Mouse (Mus musculus): Measurements from ENCODE around the gene Serpinb7. TPM values are rescaled to one million over a fixed set of nuclear protein-coding genes. Genes with fewer than 3 reads are reported as not detected.

Gene Serpinb7
- 0.26 TPM in 1 of 2 replicates, not detected in the other for polyA plus RNA-seq (2015; fragmentation: Nextera tagmentation; extraction: Ambion mirVana)

DNA sequence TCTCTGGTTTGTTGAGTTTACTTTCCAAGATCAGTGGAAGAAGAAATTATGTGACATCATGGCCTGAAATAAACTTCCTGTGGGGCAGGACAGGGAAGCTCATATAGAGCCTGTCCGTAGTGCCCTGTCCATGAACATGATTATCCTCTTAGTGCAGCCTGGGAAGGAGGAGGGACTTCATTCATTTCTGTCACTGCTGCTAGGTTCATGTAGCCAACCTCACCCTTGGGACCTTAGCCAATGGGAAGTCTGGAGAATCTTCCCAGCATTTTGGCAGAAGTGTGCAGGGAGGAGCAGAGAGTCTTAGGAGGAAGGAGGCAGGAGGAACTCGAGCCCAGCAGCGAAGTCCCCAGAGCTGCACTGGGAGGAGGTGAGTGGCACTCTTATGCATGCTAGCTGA, at the start of gene Serpinb7:
Gene Serpinb7 (plus strand): TSS at position 301 of the 400 bp plus-strand sequence.
- 75% methylated on average over 3 of the region's 3 CpGs for WGBS
- Histone ChIP-seq H3K9me3 (ENCODE audit: control insufficient read depth, low read length) (no peaks in the 10 kb centered on the region), H3K27ac (ENCODE audit: low read length) (no peak within 1 kb of the TSS), H3K9ac (replicated peaks; ENCODE audit: low read depth, low read length) (no peak within 1 kb of the TSS), H3K36me3 (ENCODE audit: control insufficient read depth, insufficient read depth) (no peaks in the 10 kb centered on the region), H3K4me3 (replicated peaks; ENCODE audit: low read length) (no peak within 1 kb of the TSS), H3K4me2 (ENCODE audit: low read length) (no peak within 1 kb of the TSS), H3K4me1 (replicated peaks; ENCODE audit: control insufficient read depth, insufficient read depth, low read length) (no peaks in the 10 kb centered on the region), H3K27me3 (replicated peaks; ENCODE audit: control insufficient read depth, insufficient read depth, low read length) (no peaks in the 10 kb centered on the region)
- no peak for ATAC-seq

DNA sequence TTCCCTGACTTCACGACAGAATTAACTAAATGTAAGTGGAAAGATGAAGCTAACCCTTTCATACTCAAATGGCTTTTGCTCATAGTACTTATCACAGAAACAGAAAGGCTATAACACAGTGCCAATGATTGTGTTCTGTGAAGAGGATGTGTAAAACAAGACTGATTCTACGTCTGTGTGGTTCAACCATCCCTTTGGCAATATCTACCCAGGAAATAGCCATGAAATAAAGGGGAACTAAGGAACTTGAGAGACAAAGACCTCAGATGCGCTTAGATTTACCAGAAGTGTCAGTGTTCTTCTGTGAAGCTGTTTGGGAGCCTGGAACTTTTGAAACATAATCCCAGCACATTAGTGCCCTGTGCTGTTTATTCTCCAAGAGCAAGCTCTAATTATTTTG, 49.1 kb upstream of the Serpinb7 start:
- no peak overlapping the region for H3K4me2 ChIP-seq (ENCODE audit: low read length)
- no peak for ATAC-seq
- H3K9me3 ChIP-seq (ENCODE audit: control insufficient read depth, low read length), result no peaks in the 10 kb centered on the region
- no peak overlapping the region for H3K4me3 ChIP-seq (replicated peaks; ENCODE audit: low read length)
- no peaks in the 10 kb centered on the region for H3K36me3 ChIP-seq (ENCODE audit: control insufficient read depth, insufficient read depth)
- H3K9ac ChIP-seq (replicated peaks; ENCODE audit: low read depth, low read length), result no peak overlapping the region
- H3K27ac ChIP-seq (ENCODE audit: low read length), result no peak overlapping the region
- no peaks in the 10 kb centered on the region for H3K4me1 ChIP-seq (replicated peaks; ENCODE audit: control insufficient read depth, insufficient read depth, low read length)
- 44% methylated on average over 3 of the region's 3 CpGs for WGBS
- H3K27me3 ChIP-seq (replicated peaks; ENCODE audit: control insufficient read depth, insufficient read depth, low read length), result no peaks in the 10 kb centered on the region

DNA sequence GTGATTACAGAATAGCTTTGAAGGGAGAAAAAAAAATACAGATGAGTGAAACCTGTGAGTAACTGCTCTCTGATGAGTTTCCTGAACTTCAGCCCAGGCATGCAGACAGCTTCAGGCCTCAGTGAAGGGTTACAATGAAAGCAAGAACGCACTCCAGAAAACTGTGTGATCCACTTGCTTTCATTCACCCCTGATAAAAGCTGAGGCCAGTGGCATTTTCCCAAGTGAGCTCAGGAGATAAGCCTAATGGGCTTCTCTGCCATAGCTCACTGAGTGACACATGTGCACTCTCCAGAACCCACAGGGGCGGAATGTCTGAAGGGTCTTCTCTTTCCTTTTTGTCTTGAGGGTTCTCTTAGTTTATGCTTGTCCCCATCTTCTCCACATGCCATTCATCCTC, 48.3 kb upstream of the Serpinb7 start:
- H3K9me3 ChIP-seq (ENCODE audit: control insufficient read depth, low read length), result no peaks in the 10 kb centered on the region

DNA sequence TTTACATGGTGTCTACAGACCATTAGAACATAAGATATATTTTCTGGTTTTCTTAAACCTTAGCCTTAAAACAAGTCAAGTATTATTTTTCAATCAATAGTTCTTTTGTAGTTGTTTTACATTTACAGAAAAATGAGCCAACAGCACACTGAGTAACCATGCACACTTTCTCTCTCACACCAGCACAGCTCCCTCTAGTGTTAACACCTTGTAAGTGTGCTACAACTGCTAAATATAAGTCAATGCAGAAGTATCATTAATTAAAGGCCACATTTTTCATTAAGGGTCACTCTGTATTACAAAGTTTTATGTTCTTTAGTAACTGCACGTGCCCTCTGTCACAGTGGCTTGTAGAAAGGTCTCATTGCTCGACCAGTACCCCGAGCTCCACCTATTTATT, 46.4 kb upstream of the Serpinb7 start:
- H3K9me3 ChIP-seq (ENCODE audit: control insufficient read depth, low read length), result no peaks in the 10 kb centered on the region

More for the DNA sequence above, 48.3 kb upstream of the Serpinb7 start:
- Histone ChIP-seq H3K36me3 (ENCODE audit: control insufficient read depth, insufficient read depth) (no peaks in the 10 kb centered on the region), H3K27ac (ENCODE audit: low read length) (no peak overlapping the region), H3K27me3 (replicated peaks; ENCODE audit: control insufficient read depth, insufficient read depth, low read length) (no peaks in the 10 kb centered on the region), H3K9ac (replicated peaks; ENCODE audit: low read depth, low read length) (no peak overlapping the region), H3K4me1 (replicated peaks; ENCODE audit: control insufficient read depth, insufficient read depth, low read length) (no peaks in the 10 kb centered on the region), H3K4me3 (replicated peaks; ENCODE audit: low read length) (no peak overlapping the region), H3K4me2 (ENCODE audit: low read length) (no peak overlapping the region)
- no peak for ATAC-seq
- WGBS, result 76% methylated on average over 2 of the region's 2 CpGs

DNA sequence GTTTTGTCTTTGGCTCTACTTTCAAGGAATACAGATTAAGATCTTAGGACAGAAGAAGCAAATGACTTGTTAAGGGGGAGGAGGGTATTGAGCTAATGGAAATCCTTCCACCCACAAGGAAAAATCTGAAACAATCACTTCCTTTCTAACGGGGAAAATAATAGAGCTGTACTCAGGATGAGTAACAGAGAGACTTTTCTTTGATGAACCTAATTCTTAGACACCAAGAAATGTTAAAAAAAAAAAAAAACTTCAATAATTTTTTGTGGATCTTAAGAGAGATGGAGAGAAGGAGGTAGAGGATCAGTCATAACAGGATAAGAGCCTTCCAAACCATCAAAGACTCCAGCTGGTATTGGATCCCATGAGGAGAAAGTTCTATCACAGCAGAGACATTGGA, 38.6 kb upstream of the Serpinb7 start, which contains the start of gene Serpinb11:
Gene Serpinb11 (plus strand): TSS at position 301 of the 400 bp plus-strand sequence.
- no peak within 1 kb of the TSS for H3K4me2 ChIP-seq (ENCODE audit: low read length)
- no peak within 1 kb of the TSS for H3K9ac ChIP-seq (replicated peaks; ENCODE audit: low read depth, low read length)
- H3K9me3 ChIP-seq (ENCODE audit: control insufficient read depth, low read length), result no peaks in the 10 kb centered on the region
- no peaks in the 10 kb centered on the region for H3K36me3 ChIP-seq (ENCODE audit: control insufficient read depth, insufficient read depth)
- no peak for ATAC-seq
- WGBS, result 14% methylated on average over 1 of the region's 1 CpGs
- no peaks in the 10 kb centered on the region for H3K4me1 ChIP-seq (replicated peaks; ENCODE audit: control insufficient read depth, insufficient read depth, low read length)
- H3K27ac ChIP-seq (ENCODE audit: low read length), result no peak within 1 kb of the TSS
- H3K4me3 ChIP-seq (replicated peaks; ENCODE audit: low read length), result no peak within 1 kb of the TSS
- H3K27me3 ChIP-seq (replicated peaks; ENCODE audit: control insufficient read depth, insufficient read depth, low read length), result no peaks in the 10 kb centered on the region

More for the DNA sequence above, 46.4 kb upstream of the Serpinb7 start:
- 42% methylated on average over 3 of the region's 3 CpGs for WGBS
- H3K27ac ChIP-seq (ENCODE audit: low read length), result no peak overlapping the region
- ATAC-seq, result no peak
- H3K4me3 ChIP-seq (replicated peaks; ENCODE audit: low read length), result no peak overlapping the region
- H3K4me1 ChIP-seq (replicated peaks; ENCODE audit: control insufficient read depth, insufficient read depth, low read length), result no peaks in the 10 kb centered on the region
- no peaks in the 10 kb centered on the region for H3K27me3 ChIP-seq (replicated peaks; ENCODE audit: control insufficient read depth, insufficient read depth, low read length)
- no peak overlapping the region for H3K4me2 ChIP-seq (ENCODE audit: low read length)
- H3K9ac ChIP-seq (replicated peaks; ENCODE audit: low read depth, low read length), result no peak overlapping the region
- no peaks in the 10 kb centered on the region for H3K36me3 ChIP-seq (ENCODE audit: control insufficient read depth, insufficient read depth)

DNA sequence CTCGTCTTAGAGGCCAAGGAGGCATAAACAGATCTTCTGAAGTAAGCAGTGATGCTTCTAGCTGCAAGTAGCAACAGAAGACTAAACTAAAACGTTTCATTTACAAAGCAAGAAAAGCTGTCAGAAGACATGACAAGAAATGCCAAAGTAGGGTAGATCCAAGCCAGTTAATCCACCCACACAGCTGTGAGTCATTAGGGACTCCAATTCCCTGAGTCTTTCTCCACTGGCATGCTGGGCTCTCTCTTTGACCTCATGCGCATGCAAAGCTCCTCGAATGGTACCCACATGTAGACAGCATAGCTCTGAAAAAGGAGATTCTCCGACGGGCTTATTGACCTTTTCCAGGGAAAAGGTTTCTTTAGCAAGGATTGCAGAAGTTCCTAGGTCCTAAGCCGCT, 33.5 kb upstream of the Serpinb7 start:
- no peak overlapping the region for H3K4me2 ChIP-seq (ENCODE audit: low read length)
- no peaks in the 10 kb centered on the region for H3K4me1 ChIP-seq (replicated peaks; ENCODE audit: control insufficient read depth, insufficient read depth, low read length)
- H3K9me3 ChIP-seq (ENCODE audit: control insufficient read depth, low read length), result no peaks in the 10 kb centered on the region
- no peak overlapping the region for H3K4me3 ChIP-seq (replicated peaks; ENCODE audit: low read length)
- H3K36me3 ChIP-seq (ENCODE audit: control insufficient read depth, insufficient read depth), result no peaks in the 10 kb centered on the region
- 59% methylated on average over 7 of the region's 7 CpGs for WGBS
- no peak for ATAC-seq
- H3K9ac ChIP-seq (replicated peaks; ENCODE audit: low read depth, low read length), result no peak overlapping the region
- no peaks in the 10 kb centered on the region for H3K27me3 ChIP-seq (replicated peaks; ENCODE audit: control insufficient read depth, insufficient read depth, low read length)
- no peak overlapping the region for H3K27ac ChIP-seq (ENCODE audit: low read length)

DNA sequence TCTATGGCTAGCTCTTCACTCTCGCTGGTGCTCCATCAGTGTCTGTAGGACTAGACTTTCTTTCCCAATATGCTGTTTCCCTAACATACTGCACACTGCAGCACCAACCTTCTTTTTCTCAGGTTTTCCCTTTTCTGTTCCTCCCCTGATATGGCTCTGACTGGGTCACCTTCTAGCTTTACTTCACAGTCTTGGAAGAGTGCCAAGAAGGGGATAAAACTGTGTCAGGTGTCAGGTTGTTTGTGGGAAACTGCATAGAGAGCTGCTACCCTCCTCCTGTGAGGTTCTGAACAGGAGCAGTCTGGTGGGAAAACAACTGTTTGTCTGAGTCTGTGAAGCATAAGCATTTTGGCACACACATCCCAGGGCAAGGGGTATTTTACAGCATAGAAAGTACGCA, 30.5 kb upstream of the Serpinb7 start:
- no peak overlapping the region for H3K27ac ChIP-seq (ENCODE audit: low read length)
- no peaks in the 10 kb centered on the region for H3K4me1 ChIP-seq (replicated peaks; ENCODE audit: control insufficient read depth, insufficient read depth, low read length)
- no peak overlapping the region for H3K4me2 ChIP-seq (ENCODE audit: low read length)
- no peak for ATAC-seq
- WGBS, result 44% methylated on average over 2 of the region's 2 CpGs
- no peak overlapping the region for H3K4me3 ChIP-seq (replicated peaks; ENCODE audit: low read length)
- no peaks in the 10 kb centered on the region for H3K36me3 ChIP-seq (ENCODE audit: control insufficient read depth, insufficient read depth)
- no peak overlapping the region for H3K9ac ChIP-seq (replicated peaks; ENCODE audit: low read depth, low read length)
- no peaks in the 10 kb centered on the region for H3K9me3 ChIP-seq (ENCODE audit: control insufficient read depth, low read length)
- H3K27me3 ChIP-seq (replicated peaks; ENCODE audit: control insufficient read depth, insufficient read depth, low read length), result no peaks in the 10 kb centered on the region

DNA sequence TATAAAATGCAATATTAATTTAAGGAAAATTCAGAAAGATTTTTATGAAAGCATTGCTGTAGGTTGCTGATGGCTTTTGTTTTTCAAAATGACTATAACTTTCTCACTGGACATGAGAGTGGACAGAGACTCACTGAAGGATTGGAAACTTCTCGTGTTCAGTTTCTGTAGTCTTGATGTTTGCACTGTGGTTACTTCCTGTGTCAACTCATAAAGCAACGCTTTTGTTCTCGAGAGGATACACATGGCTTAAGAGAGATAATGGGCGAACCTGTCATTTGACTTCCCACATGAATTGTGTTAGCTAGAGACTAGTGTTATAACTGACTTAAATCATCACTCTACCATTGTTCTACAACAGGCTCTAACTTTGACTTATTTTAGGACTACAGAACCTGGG, 22.5 kb upstream of the Serpinb7 start:
- no peak for ATAC-seq
- WGBS, result 85% methylated on average over 4 of the region's 4 CpGs

DNA sequence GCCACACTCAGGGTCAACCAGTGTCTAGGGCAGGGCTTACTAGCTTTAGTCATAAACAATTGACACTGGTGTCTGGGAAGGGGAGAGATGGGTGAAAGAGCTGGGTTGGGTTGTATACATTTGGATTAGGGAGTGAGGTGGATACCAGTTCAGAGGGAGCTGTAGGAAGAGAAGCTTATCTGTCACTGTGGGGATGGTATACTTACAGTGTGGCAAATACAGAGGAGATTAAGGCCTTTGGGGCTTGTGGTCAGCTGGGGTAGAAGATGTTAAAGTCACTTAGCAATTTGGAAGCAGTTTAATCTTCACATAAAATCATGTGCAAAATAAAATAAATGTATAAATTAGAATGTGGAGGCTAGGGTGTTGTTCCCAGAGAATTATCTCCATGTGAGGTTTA, 21.1 kb upstream of the Serpinb7 start:
- no peak for ATAC-seq
- Histone ChIP-seq H3K4me3 (replicated peaks; ENCODE audit: low read length) (no peak overlapping the region), H3K36me3 (ENCODE audit: control insufficient read depth, insufficient read depth) (no peaks in the 10 kb centered on the region), H3K4me1 (replicated peaks; ENCODE audit: control insufficient read depth, insufficient read depth, low read length) (no peaks in the 10 kb centered on the region), H3K4me2 (ENCODE audit: low read length) (no peak overlapping the region), H3K27me3 (replicated peaks; ENCODE audit: control insufficient read depth, insufficient read depth, low read length) (no peaks in the 10 kb centered on the region), H3K9ac (replicated peaks; ENCODE audit: low read depth, low read length) (no peak overlapping the region), H3K9me3 (ENCODE audit: control insufficient read depth, low read length) (no peaks in the 10 kb centered on the region), H3K27ac (ENCODE audit: low read length) (no peak overlapping the region)

More for the DNA sequence above, 22.5 kb upstream of the Serpinb7 start:
- no peaks in the 10 kb centered on the region for H3K9me3 ChIP-seq (ENCODE audit: control insufficient read depth, low read length)
- no peak overlapping the region for H3K4me3 ChIP-seq (replicated peaks; ENCODE audit: low read length)
- H3K27me3 ChIP-seq (replicated peaks; ENCODE audit: control insufficient read depth, insufficient read depth, low read length), result no peaks in the 10 kb centered on the region
- H3K4me1 ChIP-seq (replicated peaks; ENCODE audit: control insufficient read depth, insufficient read depth, low read length), result no peaks in the 10 kb centered on the region
- H3K4me2 ChIP-seq (ENCODE audit: low read length), result no peak overlapping the region
- no peak overlapping the region for H3K27ac ChIP-seq (ENCODE audit: low read length)
- no peak overlapping the region for H3K9ac ChIP-seq (replicated peaks; ENCODE audit: low read depth, low read length)
- no peaks in the 10 kb centered on the region for H3K36me3 ChIP-seq (ENCODE audit: control insufficient read depth, insufficient read depth)

DNA sequence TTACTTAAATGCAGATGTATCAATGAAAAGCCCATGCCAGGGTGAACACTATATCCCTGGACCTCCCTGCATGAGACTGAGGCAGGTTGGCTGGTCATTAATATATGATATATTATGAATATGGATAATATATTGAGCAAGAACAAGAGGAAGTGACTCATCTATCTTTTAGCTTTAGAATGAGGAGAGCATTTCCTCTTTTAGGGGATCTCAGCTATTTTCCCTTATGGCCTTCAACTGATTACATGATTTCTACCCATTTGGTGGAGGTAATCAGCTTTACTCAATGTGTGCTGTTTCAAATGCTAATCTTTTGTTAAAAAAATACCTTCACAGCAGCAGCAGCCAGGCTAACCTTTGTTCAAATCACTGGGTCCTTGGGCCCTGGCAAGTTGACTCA, 18.0 kb upstream of the Serpinb7 start:
- H3K27me3 ChIP-seq (replicated peaks; ENCODE audit: control insufficient read depth, insufficient read depth, low read length), result no peaks in the 10 kb centered on the region
- H3K4me3 ChIP-seq (replicated peaks; ENCODE audit: low read length), result no peak overlapping the region
- H3K9me3 ChIP-seq (ENCODE audit: control insufficient read depth, low read length), result no peaks in the 10 kb centered on the region
- no peaks in the 10 kb centered on the region for H3K4me1 ChIP-seq (replicated peaks; ENCODE audit: control insufficient read depth, insufficient read depth, low read length)
- no peaks in the 10 kb centered on the region for H3K36me3 ChIP-seq (ENCODE audit: control insufficient read depth, insufficient read depth)
- ATAC-seq, result no peak
- H3K27ac ChIP-seq (ENCODE audit: low read length), result no peak overlapping the region
- H3K4me2 ChIP-seq (ENCODE audit: low read length), result no peak overlapping the region
- no peak overlapping the region for H3K9ac ChIP-seq (replicated peaks; ENCODE audit: low read depth, low read length)
